Mouse (Mus musculus): Measurements from ENCODE around the gene Dyrk1a.

DNA sequence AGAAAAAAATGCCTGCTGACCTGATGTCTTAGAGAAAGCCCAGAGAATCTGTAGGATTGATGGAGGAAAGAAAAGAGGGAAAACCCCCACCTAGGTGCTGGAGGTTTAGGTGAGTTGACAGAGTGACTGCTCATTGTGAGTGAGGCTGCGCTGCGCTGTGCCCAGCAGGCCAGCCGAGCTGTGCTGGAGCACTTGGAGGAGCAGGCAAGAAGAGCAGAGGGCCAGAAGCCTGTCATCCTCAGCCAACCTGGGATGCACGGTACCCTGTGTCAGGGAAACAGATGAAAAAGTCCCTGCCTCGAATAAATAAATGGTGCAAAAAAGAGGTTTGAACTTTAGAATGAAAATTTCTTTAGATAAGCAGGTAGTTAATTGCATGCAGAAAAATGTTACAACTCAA, 49.5 kb downstream of the Dyrk1a start:
- TF ChIP-seq CTCF (IDR thresholded peaks at IDR 0.05) = no peak
- no peak for TF ChIP-seq EP300 (IDR thresholded peaks at IDR 0.05; ENCODE audit: insufficient read depth, low read depth, low read length)

Data from heart, adult 2 months (tissue).